Mouse (Mus musculus): ENCODE data around the gene Prdm10. TPM values are rescaled to one million over a fixed set of nuclear protein-coding genes. Genes with fewer than 3 reads are reported as not detected.

Prdm10 gene
- total RNA-seq, 2 experiments from 2014 or later = 22.0 to 23.1 TPM

GRCm38 (mm10) chr9:31298751-31299150, 18.4 kb downstream of the Prdm10 start:
- no peak for TF ChIP-seq CTCF (conservative IDR thresholded peaks at IDR 0.05)
- no peak overlapping the region for H3K4me3 ChIP-seq
- DNase-seq (ENCODE audit: low spot score in 2 of 2) = no peak
- no peak overlapping the region for H3K27ac ChIP-seq

- no peak for TF ChIP-seq CTCF (conservative IDR thresholded peaks at IDR 0.05)
- no peak overlapping the region for H3K4me3 ChIP-seq
- no peak for DNase-seq (ENCODE audit: low spot score in 2 of 2)
Observed at GRCm38 (mm10) chr9:31300525-31300924, 20.2 kb downstream of the Prdm10 start.

GRCm38 (mm10) chr9:31301107-31301506, 20.8 kb downstream of the Prdm10 start:
- DNase-seq (ENCODE audit: low spot score in 2 of 2) = no peak
- no peak for TF ChIP-seq CTCF (conservative IDR thresholded peaks at IDR 0.05)
- H3K4me3 ChIP-seq = no peak overlapping the region
- no peak overlapping the region for H3K27ac ChIP-seq

More at GRCm38 (mm10) chr9:31300525-31300924, 20.2 kb downstream of the Prdm10 start:
- H3K27ac ChIP-seq = no peak overlapping the region

- Histone ChIP-seq H3K4me3 (no peak overlapping the region), H3K27ac (no peak overlapping the region)
- TF ChIP-seq CTCF (conservative IDR thresholded peaks at IDR 0.05) = no peak
- DNase-seq (ENCODE audit: low spot score in 2 of 2) = no peak
Observed at GRCm38 (mm10) chr9:31301526-31302311, 21.4 kb downstream of the Prdm10 start.

- no peak overlapping the region for H3K4me3 ChIP-seq
- DNase-seq (ENCODE audit: low spot score in 2 of 2) = no peak
- no peak overlapping the region for H3K27ac ChIP-seq
- TF ChIP-seq CTCF (conservative IDR thresholded peaks at IDR 0.05) = no peak
Observed at GRCm38 (mm10) chr9:31304358-31304757, 24.0 kb downstream of the Prdm10 start.

- TF ChIP-seq CTCF (conservative IDR thresholded peaks at IDR 0.05) = no peak
- Histone ChIP-seq H3K27ac (no peak overlapping the region), H3K4me3 (no peak overlapping the region)
- no peak for DNase-seq (ENCODE audit: low spot score in 2 of 2)
Observed at GRCm38 (mm10) chr9:31305117-31305516, 24.8 kb downstream of the Prdm10 start.

- no peak for DNase-seq (ENCODE audit: low spot score in 2 of 2)
- no peak for TF ChIP-seq CTCF (conservative IDR thresholded peaks at IDR 0.05)
- no peak overlapping the region for H3K4me3 ChIP-seq
- no peak overlapping the region for H3K27ac ChIP-seq
Observed at GRCm38 (mm10) chr9:31305807-31306206, 25.5 kb downstream of the Prdm10 start.

- no peak for DNase-seq (ENCODE audit: low spot score in 2 of 2)
- Histone ChIP-seq H3K27ac (no peak overlapping the region), H3K4me3 (no peak overlapping the region)
- TF ChIP-seq CTCF (conservative IDR thresholded peaks at IDR 0.05) = no peak
Observed at GRCm38 (mm10) chr9:31307232-31307631, 26.9 kb downstream of the Prdm10 start.

GRCm38 (mm10) chr9:31309041-31309440, 28.7 kb downstream of the Prdm10 start:
- no peak for TF ChIP-seq CTCF (conservative IDR thresholded peaks at IDR 0.05)
- DNase-seq (ENCODE audit: low spot score in 2 of 2) = no peak
- H3K4me3 ChIP-seq = no peak overlapping the region
- no peak overlapping the region for H3K27ac ChIP-seq

GRCm38 (mm10) chr9:31310662-31311061, 30.3 kb downstream of the Prdm10 start:
- no peak for DNase-seq (ENCODE audit: low spot score in 2 of 2)
- H3K4me3 ChIP-seq = no peak overlapping the region
- no peak overlapping the region for H3K27ac ChIP-seq
- no peak for TF ChIP-seq CTCF (conservative IDR thresholded peaks at IDR 0.05)

- DNase-seq (ENCODE audit: low spot score in 2 of 2) = no peak
- H3K4me3 ChIP-seq = no peak overlapping the region
- no peak for TF ChIP-seq CTCF (conservative IDR thresholded peaks at IDR 0.05)
- no peak overlapping the region for H3K27ac ChIP-seq
Observed at GRCm38 (mm10) chr9:31313876-31314275, 33.5 kb downstream of the Prdm10 start.

- no peak for TF ChIP-seq CTCF (conservative IDR thresholded peaks at IDR 0.05)
- H3K27ac ChIP-seq = peak overlapping the region; percentile 46
- no peak overlapping the region for H3K4me3 ChIP-seq
- DNase-seq (ENCODE audit: low spot score in 2 of 2) = peak; percentile 31 to 33
Observed at GRCm38 (mm10) chr9:31315983-31316382, 35.6 kb downstream of the Prdm10 start.

GRCm38 (mm10) chr9:31318956-31319355, 38.6 kb downstream of the Prdm10 start:
- Histone ChIP-seq H3K27ac (no peak overlapping the region), H3K4me3 (no peak overlapping the region)
- DNase-seq (ENCODE audit: low spot score in 2 of 2) = no peak
- 0 out of 2 replicates have a peak, but pooled peaks have one; percentile 7 for TF ChIP-seq CTCF (conservative IDR thresholded peaks at IDR 0.05)

GRCm38 (mm10) chr9:31320734-31321133, 40.4 kb downstream of the Prdm10 start:
- TF ChIP-seq CTCF (conservative IDR thresholded peaks at IDR 0.05) = no peak
- DNase-seq (ENCODE audit: low spot score in 2 of 2) = no peak
- Histone ChIP-seq H3K4me3 (no peak overlapping the region), H3K27ac (no peak overlapping the region)
